Mouse (Mus musculus) bone marrow macrophage, adult 2 months (primary cell): ENCODE data around the gene Med21.

Experiments
- CTCF ChIP-seq: IDR thresholded peaks from 2 replicates; pipeline ENCODE4 v1.5.1; 2012; ENCODE audit warnings: low read depth, mild to moderate bottlenecking, low read length, moderate library complexity
- POLR2A ChIP-seq: IDR thresholded peaks from 2 replicates; pipeline ENCODE4 v1.6.1; 2012; ENCODE audit warnings: mild to moderate bottlenecking, low read depth, low read length, borderline replicate concordance

DNA sequence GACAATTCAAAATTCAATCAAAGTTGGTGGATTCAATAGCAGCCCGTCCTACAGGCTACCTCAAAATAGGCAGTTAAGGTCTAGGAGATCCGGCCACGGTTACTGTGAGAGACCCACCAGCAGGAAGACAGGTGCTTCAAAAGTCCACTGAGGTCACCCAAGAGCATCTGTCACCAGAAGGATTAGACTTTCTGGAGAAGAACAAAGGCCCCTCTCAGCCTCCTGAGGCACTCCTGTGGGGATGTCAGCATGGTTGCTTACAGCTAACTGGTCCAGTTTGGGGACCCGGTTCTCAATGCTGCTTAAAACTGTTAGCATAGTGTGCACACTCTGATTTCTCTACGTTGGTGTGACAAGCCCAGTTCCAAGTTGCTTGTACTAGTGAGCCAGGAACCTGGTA is 29.8 kb downstream of the Med21 start:
- no peak for TF ChIP-seq CTCF
- TF ChIP-seq POLR2A = no peak
